Mouse (Mus musculus): ENCODE data around the gene Kmt2e. TPM values are rescaled to one million over a fixed set of nuclear protein-coding genes. Genes with fewer than 3 reads are reported as not detected.
A peak's percentile ranks its signal among the peaks of the same experiment; 100 is the strongest.

Gene Kmt2e
- total and polyA plus RNA-seq, 3 experiments = 14.4 to 48.5 (median 38.1) TPM

- no peaks in the 10 kb centered on the region for H3K27me3 ChIP-seq (ENCODE audit: control insufficient read depth, insufficient read depth, low read length)
- intact Hi-C loops (cut with DNase I) = no loop called here
- no peak for TF ChIP-seq POLR2A (IDR thresholded peaks at IDR 0.05; ENCODE audit: insufficient read depth, low read depth, low read length)
- no peak overlapping the region for H3K27ac ChIP-seq
- H3K79me2 ChIP-seq (replicated peaks; ENCODE audit: control insufficient read depth, insufficient read depth, low read length) = no peaks in the 10 kb centered on the region
- no peak for DNase-seq
- peaks cover 6% of the 10 kb centered on the region for H3K36me3 ChIP-seq (ENCODE audit: control insufficient read depth, insufficient read depth, low read length)
- no peak overlapping the region for H3K9ac ChIP-seq (ENCODE audit: low read depth, low read length)
- H3K4me1 ChIP-seq (ENCODE audit: control insufficient read depth, insufficient read depth, low read length) = peaks cover 3% of the 10 kb centered on the region
- WGBS = 77% methylated on average over 11 of the region's 11 CpGs
- no peak overlapping the region for H3K4me3 ChIP-seq
These were observed 31.1 kb upstream of the Kmt2e start for GRCm38 (mm10) chr5:23403161-23403560.

GRCm38 (mm10) chr5:23405666-23406404 lies 28.4 kb upstream of the Kmt2e start:
- Histone ChIP-seq H3K27me3 (ENCODE audit: control insufficient read depth, insufficient read depth, low read length) (no peaks in the 10 kb centered on the region), H3K27ac (no peak overlapping the region), H3K4me3 (no peak overlapping the region), H3K36me3 (ENCODE audit: control insufficient read depth, insufficient read depth, low read length) (peaks cover 19% of the 10 kb centered on the region), H3K79me2 (replicated peaks; ENCODE audit: control insufficient read depth, insufficient read depth, low read length) (no peaks in the 10 kb centered on the region), H3K4me1 (ENCODE audit: control insufficient read depth, insufficient read depth, low read length) (peaks cover 19% of the 10 kb centered on the region), H3K9ac (ENCODE audit: low read depth, low read length) (no peak overlapping the region)
- TF ChIP-seq POLR2A (IDR thresholded peaks at IDR 0.05; ENCODE audit: insufficient read depth, low read depth, low read length) = no peak
- no peak for TF ChIP-seq CTCF (IDR thresholded peaks at IDR 0.05)
- TF ChIP-seq EP300 (IDR thresholded peaks at IDR 0.05; ENCODE audit: insufficient read depth, low read depth, low read length) = no peak
- DNase-seq = no peak
- WGBS = 92% methylated on average over 12 of the region's 12 CpGs
- intact Hi-C loops (cut with DNase I) = no loop called here

GRCm38 (mm10) chr5:23406405-23406745 lies 27.9 kb upstream of the Kmt2e start:
- Histone ChIP-seq H3K27ac (no peak overlapping the region), H3K27me3 (ENCODE audit: control insufficient read depth, insufficient read depth, low read length) (no peaks in the 10 kb centered on the region), H3K9ac (ENCODE audit: low read depth, low read length) (no peak overlapping the region), H3K4me3 (no peak overlapping the region), H3K79me2 (replicated peaks; ENCODE audit: control insufficient read depth, insufficient read depth, low read length) (no peaks in the 10 kb centered on the region), H3K4me1 (ENCODE audit: control insufficient read depth, insufficient read depth, low read length) (peaks cover 22% of the 10 kb centered on the region), H3K36me3 (ENCODE audit: control insufficient read depth, insufficient read depth, low read length) (peaks cover 24% of the 10 kb centered on the region)
- no peak for TF ChIP-seq EP300 (IDR thresholded peaks at IDR 0.05; ENCODE audit: insufficient read depth, low read depth, low read length)
- no peak for TF ChIP-seq CTCF (IDR thresholded peaks at IDR 0.05)
- no peak for TF ChIP-seq POLR2A (IDR thresholded peaks at IDR 0.05; ENCODE audit: insufficient read depth, low read depth, low read length)
- intact Hi-C loops (cut with DNase I) = no loop called here
- 84% methylated on average over 4 of the region's 4 CpGs for WGBS
- DNase-seq = no peak

- WGBS = 29% methylated on average over 5 of the region's 5 CpGs
- intact Hi-C loops (cut with DNase I) = loop anchor here (1.0 kb wide), 1 partner anchor 21 kb away; no protein-coding TSS in a partner anchor
- peak; percentile 63; the same call in 1 of the 2 replicates for TF ChIP-seq EP300 (IDR thresholded peaks at IDR 0.05; ENCODE audit: insufficient read depth, low read depth, low read length)
- TF ChIP-seq POLR2A (IDR thresholded peaks at IDR 0.05; ENCODE audit: insufficient read depth, low read depth, low read length) = peak; percentile 12; the same call in 1 of the 2 replicates
- no peak for TF ChIP-seq CTCF (IDR thresholded peaks at IDR 0.05)
- peak; percentile 62 to 75 for DNase-seq
- Histone ChIP-seq H3K9ac (ENCODE audit: low read depth, low read length) (no peak overlapping the region), H3K27ac (peak overlapping the region; percentile 48), H3K79me2 (replicated peaks; ENCODE audit: control insufficient read depth, insufficient read depth, low read length) (no peaks in the 10 kb centered on the region), H3K4me3 (no peak overlapping the region), H3K4me1 (ENCODE audit: control insufficient read depth, insufficient read depth, low read length) (peaks cover 35% of the 10 kb centered on the region), H3K27me3 (ENCODE audit: control insufficient read depth, insufficient read depth, low read length) (no peaks in the 10 kb centered on the region), H3K36me3 (ENCODE audit: control insufficient read depth, insufficient read depth, low read length) (peaks cover 40% of the 10 kb centered on the region)
These were observed 26.1 kb upstream of the Kmt2e start for GRCm38 (mm10) chr5:23408106-23408505.

- Histone ChIP-seq H3K79me2 (replicated peaks; ENCODE audit: control insufficient read depth, insufficient read depth, low read length) (no peaks in the 10 kb centered on the region), H3K4me3 (peak overlapping the region; percentile 13), H3K36me3 (ENCODE audit: control insufficient read depth, insufficient read depth, low read length) (peaks cover 55% of the 10 kb centered on the region), H3K4me1 (ENCODE audit: control insufficient read depth, insufficient read depth, low read length) (peaks cover 53% of the 10 kb centered on the region), H3K27ac (peak overlapping the region; percentile 97), H3K27me3 (ENCODE audit: control insufficient read depth, insufficient read depth, low read length) (no peaks in the 10 kb centered on the region), H3K9ac (ENCODE audit: low read depth, low read length) (peak overlapping the region; percentile 44; the same call in 1 of the 2 replicates)
- TF ChIP-seq CTCF (IDR thresholded peaks at IDR 0.05) = no peak
- peak; percentile 77; the same call in 1 of the 2 replicates for TF ChIP-seq EP300 (IDR thresholded peaks at IDR 0.05; ENCODE audit: insufficient read depth, low read depth, low read length)
- peak; percentile 74 for TF ChIP-seq POLR2A (IDR thresholded peaks at IDR 0.05; ENCODE audit: insufficient read depth, low read depth, low read length)
- 25% methylated on average over 9 of the region's 9 CpGs for WGBS
- intact Hi-C loops (cut with DNase I) = loop anchor here (2.0 to 5.0 kb wide), 2 partner anchors 158 to 199 kb away; no protein-coding TSS in a partner anchor
- DNase-seq = peak; percentile 70 to 79
These were observed 24.1 kb upstream of the Kmt2e start for GRCm38 (mm10) chr5:23410040-23410717.

GRCm38 (mm10) chr5:23410718-23411101 lies 23.5 kb upstream of the Kmt2e start:
- H3K4me1 ChIP-seq (ENCODE audit: control insufficient read depth, insufficient read depth, low read length) = peaks cover 56% of the 10 kb centered on the region
- H3K36me3 ChIP-seq (ENCODE audit: control insufficient read depth, insufficient read depth, low read length) = peaks cover 60% of the 10 kb centered on the region
- no peaks in the 10 kb centered on the region for H3K27me3 ChIP-seq (ENCODE audit: control insufficient read depth, insufficient read depth, low read length)
- H3K9ac ChIP-seq (ENCODE audit: low read depth, low read length) = no peak overlapping the region
- H3K4me3 ChIP-seq = no peak overlapping the region
- WGBS = 44% methylated on average over 2 of the region's 2 CpGs
- 0 out of 2 replicates have a peak, but pooled peaks cover 1% of the 10 kb centered on the region for H3K79me2 ChIP-seq (replicated peaks; ENCODE audit: control insufficient read depth, insufficient read depth, low read length)
- peak in 1 of 2 experiments; percentile 33 for DNase-seq
- TF ChIP-seq POLR2A (IDR thresholded peaks at IDR 0.05; ENCODE audit: insufficient read depth, low read depth, low read length) (no peak), EP300 (IDR thresholded peaks at IDR 0.05; ENCODE audit: insufficient read depth, low read depth, low read length) (no peak), CTCF (IDR thresholded peaks at IDR 0.05) (no peak)
- intact Hi-C loops (cut with DNase I) = loop anchor here (2.0 to 5.0 kb wide), 2 partner anchors 158 to 198 kb away; no protein-coding TSS in a partner anchor
- peak overlapping the region; percentile 97 for H3K27ac ChIP-seq

Measured in heart, adult 2 months (tissue).